Mouse (Mus musculus) kidney, postnatal 0 days (tissue): ENCODE data around the gene Lpp. TPM values are rescaled to one million over a fixed set of nuclear protein-coding genes. Genes with fewer than 3 reads are reported as not detected.
A peak's percentile ranks its signal among the peaks of the same experiment; 100 is the strongest.

Experiments
- ATAC-seq: fragments of 200-750 bp; cut with Nextera tagmentation; replicated peaks from 2 replicates; pipeline ENCODE4 v1.8.0; 2017; ENCODE audit warnings: low read depth, moderate number of reproducible peaks, moderate TSS enrichment, moderate library complexity; ENCODE audit not compliant: low FRiP score
- DNase-seq: peaks from one replicate; pipeline ENCODE4 v3.0.0-alpha.2; 2016; ENCODE audit warnings: low spot score
- H3K27ac ChIP-seq: fragments of 300-500 bp; sonication (generic); 2 replicates; pipeline ENCODE4 v1.5.1; 2014; ENCODE audit warnings: mild to moderate bottlenecking
- H3K27me3 ChIP-seq: fragments of 300-500 bp; sonication (generic); 2 replicates; pipeline ENCODE4 v1.6.1; 2014; ENCODE audit warnings: low read length, mixed read lengths; ENCODE audit not compliant: insufficient read depth
- H3K36me3 ChIP-seq: fragments of 300-500 bp; sonication (generic); 2 replicates; pipeline ENCODE4 v1.6.1; 2014; ENCODE audit warnings: low read length, mixed read lengths; ENCODE audit not compliant: insufficient read depth
- H3K4me1 ChIP-seq: fragments of 300-500 bp; sonication (generic); replicated peaks from 2 replicates; pipeline ENCODE4 v1.6.1; 2014; ENCODE audit warnings: antibody characterized with exemption, low read length, mixed read lengths; ENCODE audit not compliant: insufficient read depth
- H3K4me2 ChIP-seq: fragments of 300-500 bp; sonication (generic); 2 replicates; pipeline ENCODE4 v1.6.1; 2014; ENCODE audit warnings: mild to moderate bottlenecking, low read length, moderate library complexity, mixed read lengths
- H3K4me3 ChIP-seq: fragments of 300-500 bp; sonication (generic); replicated peaks from 2 replicates; pipeline ENCODE4 v1.5.1; 2014; ENCODE audit warnings: low read depth, low read length
- H3K9ac ChIP-seq: fragments of 300-500 bp; sonication (generic); 2 replicates; pipeline ENCODE4 v1.6.1; 2014; ENCODE audit warnings: low read depth, low read length
- H3K9me3 ChIP-seq: fragments of 300-500 bp; sonication (generic); replicated peaks from 2 replicates; pipeline ENCODE4 v1.6.1; 2016; ENCODE audit warnings: low read length, inconsistent platforms, mixed read lengths
- CTCF ChIP-seq: IDR thresholded peaks from 2 replicates; pipeline ENCODE4 v1.5.1; 2016; ENCODE audit warnings: antibody characterized with exemption, low read depth, mild to moderate bottlenecking, moderate library complexity
- WGBS: fragments of 180-500 bp; shearing (Covaris S2); extraction: QIAGEN DNeasy Blood & Tissue Kit; methylation state at CpG from one replicate; pipeline ENCODE4 v1.1.7; 2014; 5-methylcytosine and 5-hydroxymethylcytosine counted together
- microRNA counts: library from miRNA; unstranded; fragments of <30 nt; microRNA quantifications from one replicate; lab custom pipeline; 2015
- microRNA-seq: library from miRNA; unstranded; fragments of <30 nt; microRNA quantifications from one replicate; pipeline ENCODE4, GENCODE M21; 2016
- polyA plus RNA-seq: library from polyadenylated mRNA; unstranded; fragments of >200 nt; fragmentation: Nextera tagmentation; extraction: Ambion mirVana; gene quantifications from 2 replicates; pipeline ENCODE4 v1.2.1, GENCODE M21; 2015

The Lpp gene
- polyA plus RNA-seq, 1 experiment from 2014 or later: 32.9 TPM

- no peak overlapping the region for H3K9ac ChIP-seq
- ATAC-seq (no peak), DNase-seq (no peak)
- H3K4me3 ChIP-seq: no peak overlapping the region
- no peaks in the 10 kb centered on the region for H3K27me3 ChIP-seq
- H3K27ac ChIP-seq: no peak overlapping the region
- H3K4me2 ChIP-seq: no peak overlapping the region
- H3K9me3 ChIP-seq: no peaks in the 10 kb centered on the region
- no peaks in the 10 kb centered on the region for H3K36me3 ChIP-seq
- 84% methylated on average over 6 of the region's 6 CpGs for WGBS
- H3K4me1 ChIP-seq: no peaks in the 10 kb centered on the region
- no peak for TF ChIP-seq CTCF
Observed at GRCm38 (mm10) chr16:25037361-25037760, 644.1 kb downstream of the Lpp start.

GRCm38 (mm10) chr16:25038529-25038928, 645.2 kb downstream of the Lpp start:
- ATAC-seq (no peak), DNase-seq (no peak)
- H3K36me3 ChIP-seq: no peaks in the 10 kb centered on the region
- TF ChIP-seq CTCF: no peak
- no peak overlapping the region for H3K9ac ChIP-seq
- no peak overlapping the region for H3K4me3 ChIP-seq
- no peak overlapping the region for H3K27ac ChIP-seq
- WGBS: 77% methylated on average over 6 of the region's 6 CpGs
- no peaks in the 10 kb centered on the region for H3K4me1 ChIP-seq
- H3K4me2 ChIP-seq: no peak overlapping the region
- no peaks in the 10 kb centered on the region for H3K27me3 ChIP-seq
- H3K9me3 ChIP-seq: no peaks in the 10 kb centered on the region

GRCm38 (mm10) chr16:25039904-25040303, 646.6 kb downstream of the Lpp start:
- DNase-seq: peak; percentile 63
- H3K27ac ChIP-seq: no peak overlapping the region
- WGBS: 36% methylated on average over 10 of the region's 10 CpGs
- no peak for TF ChIP-seq CTCF
- peak; percentile 53; the same call in 1 of the 2 replicates for ATAC-seq
- no peak overlapping the region for H3K4me3 ChIP-seq
- no peaks in the 10 kb centered on the region for H3K27me3 ChIP-seq
- no peak overlapping the region for H3K9ac ChIP-seq
- no peaks in the 10 kb centered on the region for H3K36me3 ChIP-seq
- H3K4me2 ChIP-seq: no peak overlapping the region
- H3K9me3 ChIP-seq: no peaks in the 10 kb centered on the region
- no peaks in the 10 kb centered on the region for H3K4me1 ChIP-seq

- DNase-seq: no peak
- no peak overlapping the region for H3K4me3 ChIP-seq
- no peaks in the 10 kb centered on the region for H3K9me3 ChIP-seq
- no peak overlapping the region for H3K9ac ChIP-seq
- WGBS: 84% methylated on average over 8 of the region's 8 CpGs
- no peak overlapping the region for H3K27ac ChIP-seq
- ATAC-seq: no peak
- TF ChIP-seq CTCF: no peak
- H3K4me2 ChIP-seq: no peak overlapping the region
- no peaks in the 10 kb centered on the region for H3K36me3 ChIP-seq
- H3K4me1 ChIP-seq: no peaks in the 10 kb centered on the region
- no peaks in the 10 kb centered on the region for H3K27me3 ChIP-seq
Observed at GRCm38 (mm10) chr16:25041165-25041564, 647.9 kb downstream of the Lpp start.

- Histone ChIP-seq H3K9ac (no peak overlapping the region), H3K36me3 (no peaks in the 10 kb centered on the region), H3K4me2 (no peak overlapping the region), H3K9me3 (no peaks in the 10 kb centered on the region), H3K27me3 (no peaks in the 10 kb centered on the region), H3K4me3 (no peak overlapping the region), H3K27ac (peak overlapping the region; percentile 37), H3K4me1 (no peaks in the 10 kb centered on the region)
- TF ChIP-seq CTCF: no peak
- peak; percentile 79 for ATAC-seq
- WGBS: 25% methylated on average over 5 of the region's 5 CpGs
- peak; percentile 89 for DNase-seq
Observed at GRCm38 (mm10) chr16:25041855-25042529, 648.7 kb downstream of the Lpp start.

MicroRNAs within 50 kb of the gene (microRNA counts, 519-probe panel; counts per million panel counts)
- 5,568 counts per million, percentile 87 among the panel's probes with 10 or more counts for microRNA mmu-miR-28 (lab: Ali Mortazavi, UCI)

Small RNA genes lying within 50 kb of the gene (microRNA-seq; reads per million reads assigned to microRNA genes)
- gene Mir28a: 1,231 reads per million, percentile 80 among the genes with 10 or more reads in this experiment
